Mouse (Mus musculus): ENCODE data around the gene Abt1. TPM values are rescaled to one million over a fixed set of nuclear protein-coding genes. Genes with fewer than 3 reads are reported as not detected.
A peak's percentile ranks its signal among the peaks of the same experiment; 100 is the strongest.

Gene Abt1
- polyA plus RNA-seq, 1 experiment from 2014 or later = 8.3 TPM

- ATAC-seq = no peak
- DNase-seq (ENCODE audit: low read depth, low spot score) = no peak
- ChIA-PET POLR2A (no interaction called here), CTCF (interaction anchor here (2.2 kb wide), 1 partner anchor 10 kb away, joined by 6 read pairs; no protein-coding TSS in a partner anchor)
- H3K27me3 ChIP-seq = no peaks in the 10 kb centered on the region
- no peak for TF ChIP-seq CTCF (IDR thresholded peaks at IDR 0.05)
- in situ Hi-C loops (cut with MboI; ENCODE audit: low pct_unique_long_range_greater_than_20kb) = no loop called here
Measured at GRCm38 (mm10) chr13:23459264-23459846, 35.7 kb upstream of the Abt1 start.

- in situ Hi-C loops (cut with MboI; ENCODE audit: low pct_unique_long_range_greater_than_20kb) = no loop called here
- POLR2A ChIA-PET = interaction anchor here (1.1 kb wide), 1 partner anchor 8 kb away, joined by 3 read pairs; no protein-coding TSS in a partner anchor
- H3K27me3 ChIP-seq = no peaks in the 10 kb centered on the region
- CTCF ChIA-PET = interaction anchor here (1.2 to 2.2 kb wide), 3 partner anchors 15 to 71 kb away, joined by 3 to 8 read pairs (median 7); no protein-coding TSS in a partner anchor
- ATAC-seq (no peak), DNase-seq (ENCODE audit: low read depth, low spot score) (no peak)
- TF ChIP-seq CTCF (IDR thresholded peaks at IDR 0.05) = no peak
Measured at GRCm38 (mm10) chr13:23453926-23454325, 30.3 kb upstream of the Abt1 start.

- DNase-seq (ENCODE audit: low read depth, low spot score) = no peak
- POLR2A ChIA-PET = no interaction called here
- CTCF ChIA-PET = interaction anchor here (1.2 to 2.2 kb wide), 5 partner anchors 10 to 75 kb away, joined by 3 to 8 read pairs (median 4); no protein-coding TSS in a partner anchor
- TF ChIP-seq CTCF (IDR thresholded peaks at IDR 0.05) = no peak
- H3K27me3 ChIP-seq = no peaks in the 10 kb centered on the region
- ATAC-seq = peak; percentile 78
- in situ Hi-C loops (cut with MboI; ENCODE audit: low pct_unique_long_range_greater_than_20kb) = no loop called here
Measured at GRCm38 (mm10) chr13:23453362-23453862, 29.7 kb upstream of the Abt1 start.

DNA sequence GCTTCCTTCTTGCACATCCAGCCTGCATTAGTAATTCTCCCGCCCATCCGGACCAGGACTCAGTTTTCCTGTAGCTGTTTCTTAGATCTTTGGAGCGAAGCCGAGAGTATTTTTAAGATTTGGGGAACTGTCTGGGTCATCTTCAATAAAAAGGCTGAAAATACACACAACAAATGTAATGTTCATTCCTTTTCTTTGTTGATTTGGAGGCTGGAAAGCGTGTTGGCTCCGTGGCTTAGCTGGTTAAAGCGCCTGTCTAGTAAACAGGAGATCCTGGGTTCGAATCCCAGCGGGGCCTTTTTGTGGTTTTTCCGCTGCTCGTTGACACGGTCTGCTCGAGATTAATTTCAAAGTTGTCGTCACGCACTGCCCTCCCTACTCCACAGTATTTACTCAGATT, 26.7 kb upstream of the Abt1 start:
- in situ Hi-C loops (cut with MboI; ENCODE audit: low pct_unique_long_range_greater_than_20kb) = no loop called here
- ATAC-seq (no peak), DNase-seq (ENCODE audit: low read depth, low spot score) (no peak)
- H3K27me3 ChIP-seq = no peaks in the 10 kb centered on the region
- ChIA-PET POLR2A (no interaction called here), CTCF (interaction anchor here (0.9 to 4.1 kb wide), 6 partner anchors 10 to 79 kb away, joined by 3 to 20 read pairs (median 3); partner anchors contain the start of gene Abt1)
- TF ChIP-seq CTCF (IDR thresholded peaks at IDR 0.05) = no peak

GRCm38 (mm10) chr13:23449235-23450095, 25.8 kb upstream of the Abt1 start:
- H3K27me3 ChIP-seq = no peaks in the 10 kb centered on the region
- no peak for DNase-seq (ENCODE audit: low read depth, low spot score)
- in situ Hi-C loops (cut with MboI; ENCODE audit: low pct_unique_long_range_greater_than_20kb) = loop anchor here (25.0 kb wide), 1 partner anchor 288 kb away; the partner anchor contains the start of genes Hist1h1c, Hist1h2bb and Hist1h3c
- no peak for ATAC-seq
- no peak for TF ChIP-seq CTCF (IDR thresholded peaks at IDR 0.05)
- CTCF ChIA-PET = interaction anchor here (0.9 to 4.1 kb wide), 6 partner anchors 9 to 80 kb away, joined by 3 to 20 read pairs (median 4); partner anchors contain the start of gene Abt1
- POLR2A ChIA-PET = no interaction called here

- no peak for DNase-seq (ENCODE audit: low read depth, low spot score)
- CTCF ChIA-PET = interaction anchor here (1.0 to 4.1 kb wide), 4 partner anchors 17 to 76 kb away, joined by 3 to 20 read pairs (median 10); partner anchors contain the start of gene Abt1
- no peak for TF ChIP-seq CTCF (IDR thresholded peaks at IDR 0.05)
- in situ Hi-C loops (cut with MboI; ENCODE audit: low pct_unique_long_range_greater_than_20kb) = loop anchor here (25.0 kb wide), 1 partner anchor 289 kb away; the partner anchor contains the start of genes Hist1h1c, Hist1h2bb and Hist1h3c
- H3K27me3 ChIP-seq = no peaks in the 10 kb centered on the region
- POLR2A ChIA-PET = no interaction called here
- ATAC-seq = no peak
Measured at GRCm38 (mm10) chr13:23448758-23449157, 25.1 kb upstream of the Abt1 start.

DNA sequence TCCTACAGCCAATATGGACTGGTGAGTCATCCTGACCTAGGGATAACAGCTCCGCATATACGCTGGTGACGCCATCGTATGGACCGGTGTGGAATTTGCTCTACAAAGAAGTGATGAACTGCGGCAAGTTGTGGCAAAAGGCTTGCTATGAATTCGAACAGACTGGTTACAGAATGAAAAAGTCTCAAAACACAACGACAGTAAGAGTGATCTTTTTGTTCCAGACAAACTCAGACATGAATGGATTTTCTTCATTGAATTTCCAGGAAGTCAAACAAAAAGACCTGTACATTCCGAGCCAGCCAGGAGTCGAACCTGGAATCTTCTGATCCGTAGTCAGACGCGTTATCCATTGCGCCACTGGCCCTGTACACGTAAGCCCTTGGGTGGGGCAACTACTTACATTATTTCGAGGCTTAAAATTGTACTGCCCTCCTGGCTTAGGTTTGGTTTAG, 22.9 kb upstream of the Abt1 start:
- POLR2A ChIA-PET = interaction anchor here (0.5 to 1.0 kb wide), 2 partner anchors 8 to 1505 kb away, joined by 3 read pairs; no protein-coding TSS in a partner anchor
- ATAC-seq = peak; percentile 64
- no peak for DNase-seq (ENCODE audit: low read depth, low spot score)
- peak; percentile 22 for TF ChIP-seq CTCF (IDR thresholded peaks at IDR 0.05)
- CTCF ChIA-PET = no interaction called here
- in situ Hi-C loops (cut with MboI; ENCODE audit: low pct_unique_long_range_greater_than_20kb) = loop anchor here (25.0 kb wide), 1 partner anchor 291 kb away; the partner anchor contains the start of genes Hist1h1c, Hist1h2bb and Hist1h3c
- H3K27me3 ChIP-seq = no peaks in the 10 kb centered on the region

DNA sequence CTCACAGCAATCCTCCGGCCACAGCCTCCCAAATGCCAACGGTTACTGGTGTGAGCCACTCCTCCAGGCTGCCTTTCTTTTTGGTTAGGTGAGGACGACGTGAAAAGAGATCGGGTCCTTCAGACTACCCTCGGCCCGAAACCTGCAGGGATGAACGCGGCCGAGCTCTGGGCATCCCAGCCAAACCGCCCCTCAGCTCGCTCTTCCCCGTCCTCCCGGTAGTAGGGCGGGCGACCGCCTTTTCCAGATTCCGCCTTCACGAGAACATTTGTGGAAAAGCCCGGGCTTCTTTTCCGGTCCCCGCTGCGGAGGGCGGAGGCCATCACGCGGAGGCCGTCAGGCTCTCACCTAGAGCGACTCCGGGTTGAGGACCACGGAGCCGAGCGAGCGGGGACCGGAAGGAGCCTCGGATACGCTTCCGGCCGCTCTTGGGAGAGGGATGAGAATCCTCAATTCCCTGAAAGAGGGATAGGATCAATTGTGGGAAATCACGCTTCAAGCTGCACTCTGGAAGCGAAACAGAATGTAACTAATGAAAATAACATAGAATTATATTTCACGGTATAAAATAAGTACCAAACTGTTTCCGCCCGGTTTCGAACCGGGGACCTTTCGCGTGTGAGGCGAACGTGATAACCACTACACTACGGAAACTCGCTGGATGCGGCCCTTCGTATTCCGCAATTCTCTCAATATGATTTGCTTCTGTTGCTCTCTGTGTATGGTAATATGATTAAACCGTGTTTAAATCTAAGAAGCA, 22.1 kb upstream of the Abt1 start:
- no peak for TF ChIP-seq CTCF (IDR thresholded peaks at IDR 0.05)
- ChIA-PET POLR2A (interaction anchor here (0.5 to 1.0 kb wide), 2 partner anchors 9 to 1504 kb away, joined by 3 read pairs; no protein-coding TSS in a partner anchor), CTCF (interaction anchor here (1.4 to 2.3 kb wide), 3 partner anchors 14 to 79 kb away, joined by 5 to 15 read pairs (median 5); no protein-coding TSS in a partner anchor)
- in situ Hi-C loops (cut with MboI; ENCODE audit: low pct_unique_long_range_greater_than_20kb) = loop anchor here (25.0 kb wide), 1 partner anchor 292 kb away; the partner anchor contains the start of genes Hist1h1c, Hist1h2bb and Hist1h3c
- H3K27me3 ChIP-seq = no peaks in the 10 kb centered on the region
- DNase-seq (ENCODE audit: low read depth, low spot score) = no peak
- ATAC-seq = peak; percentile 89

GRCm38 (mm10) chr13:23445156-23445555, 21.5 kb upstream of the Abt1 start:
- ChIA-PET POLR2A (no interaction called here), CTCF (interaction anchor here (1.4 to 2.3 kb wide), 3 partner anchors 13 to 80 kb away, joined by 5 to 15 read pairs (median 5); no protein-coding TSS in a partner anchor)
- no peak for TF ChIP-seq CTCF (IDR thresholded peaks at IDR 0.05)
- H3K27me3 ChIP-seq = no peaks in the 10 kb centered on the region
- DNase-seq (ENCODE audit: low read depth, low spot score) (no peak), ATAC-seq (no peak)
- in situ Hi-C loops (cut with MboI; ENCODE audit: low pct_unique_long_range_greater_than_20kb) = loop anchor here (25.0 kb wide), 1 partner anchor 292 kb away; the partner anchor contains the start of genes Hist1h1c, Hist1h2bb and Hist1h3c
